Mouse (Mus musculus): Measurements from ENCODE around the gene Lyg2. TPM values are rescaled to one million over a fixed set of nuclear protein-coding genes. Genes with fewer than 3 reads are reported as not detected.

Lyg2 gene
- polyA plus RNA-seq (2016; fragmentation: Nextera tagmentation; extraction: Ambion mirVana) = not detected in 2 replicates

- WGBS = 85% methylated on average over 5 of the region's 5 CpGs
- H3K9ac ChIP-seq = no peak within 1 kb of the TSS
- H3K36me3 ChIP-seq = no peaks in the 10 kb centered on the region
- no peaks in the 10 kb centered on the region for H3K9me3 ChIP-seq (replicated peaks)
- ATAC-seq (ENCODE audit: low FRiP score) = no peak
- H3K27me3 ChIP-seq = peaks cover 4% of the 10 kb centered on the region; the same call in 1 of the 2 replicates
- no peak within 1 kb of the TSS for H3K27ac ChIP-seq
- H3K4me1 ChIP-seq = no peaks in the 10 kb centered on the region
- H3K4me2 ChIP-seq (replicated peaks) = no peak within 1 kb of the TSS
- no peak within 1 kb of the TSS for H3K4me3 ChIP-seq
Measured at GRCm38 (mm10) chr1:37916393-37916792, at the start of gene Lyg2. Gene Lyg2, minus strand, starts transcription at chr1:37916493.

- no peaks in the 10 kb centered on the region for H3K9me3 ChIP-seq (replicated peaks)
- no peaks in the 10 kb centered on the region for H3K4me1 ChIP-seq
- no peak for ATAC-seq (ENCODE audit: low FRiP score)
- H3K4me3 ChIP-seq = no peak overlapping the region
- no peaks in the 10 kb centered on the region for H3K36me3 ChIP-seq
- no peak overlapping the region for H3K9ac ChIP-seq
- no peak overlapping the region for H3K27ac ChIP-seq
- WGBS = 65% methylated on average over 10 of the region's 10 CpGs
- H3K27me3 ChIP-seq = no peaks in the 10 kb centered on the region
- no peak overlapping the region for H3K4me2 ChIP-seq (replicated peaks)
Measured at GRCm38 (mm10) chr1:37965571-37965970, 49.3 kb upstream of the Lyg2 start.

- Histone ChIP-seq H3K27me3 (no peaks in the 10 kb centered on the region), H3K4me3 (no peak overlapping the region), H3K36me3 (no peaks in the 10 kb centered on the region), H3K27ac (no peak overlapping the region), H3K4me2 (replicated peaks) (no peak overlapping the region), H3K9me3 (replicated peaks) (no peaks in the 10 kb centered on the region), H3K4me1 (0 out of 2 replicates have a peak, but pooled peaks cover 2% of the 10 kb centered on the region), H3K9ac (no peak overlapping the region)
- no peak for ATAC-seq (ENCODE audit: low FRiP score)
- WGBS = 67% methylated on average over 5 of the region's 5 CpGs
Measured at GRCm38 (mm10) chr1:37959486-37959885, 43.2 kb upstream of the Lyg2 start.

- H3K36me3 ChIP-seq = no peaks in the 10 kb centered on the region
- no peaks in the 10 kb centered on the region; the same call in 1 of the 2 replicates for H3K9me3 ChIP-seq (replicated peaks)
- H3K9ac ChIP-seq = no peak overlapping the region
- no peak overlapping the region for H3K4me3 ChIP-seq
- no peaks in the 10 kb centered on the region for H3K27me3 ChIP-seq
- no peak for ATAC-seq (ENCODE audit: low FRiP score)
- WGBS = 85% methylated on average over 2 of the region's 2 CpGs
- 0 out of 2 replicates have a peak, but pooled peaks cover 2% of the 10 kb centered on the region for H3K4me1 ChIP-seq
- no peak overlapping the region for H3K4me2 ChIP-seq (replicated peaks)
- H3K27ac ChIP-seq = no peak overlapping the region
Measured at GRCm38 (mm10) chr1:37958516-37958915, 42.2 kb upstream of the Lyg2 start.

- H3K9me3 ChIP-seq (replicated peaks) = no peaks in the 10 kb centered on the region; the same call in 1 of the 2 replicates
- no peak within 1 kb of the TSS for H3K4me2 ChIP-seq (replicated peaks)
- no peak within 1 kb of the TSS for H3K27ac ChIP-seq
- H3K9ac ChIP-seq = no peak within 1 kb of the TSS
- ATAC-seq (ENCODE audit: low FRiP score) = no peak
- no peaks in the 10 kb centered on the region for H3K27me3 ChIP-seq
- 0 out of 2 replicates have a peak, but pooled peaks cover 2% of the 10 kb centered on the region for H3K4me1 ChIP-seq
- H3K4me3 ChIP-seq = no peak within 1 kb of the TSS
- no peaks in the 10 kb centered on the region for H3K36me3 ChIP-seq
- WGBS = 90% methylated on average over 5 of the region's 5 CpGs
Measured at GRCm38 (mm10) chr1:37957659-37958058, 41.4 kb upstream of the Lyg2 start, which contains the start of gene Lyg1. Gene Lyg1, minus strand, starts transcription at chr1:37957759.

GRCm38 (mm10) chr1:37956690-37957431 is 40.6 kb upstream of the Lyg2 start:
- Histone ChIP-seq H3K4me3 (no peak overlapping the region), H3K36me3 (no peaks in the 10 kb centered on the region), H3K9ac (no peak overlapping the region), H3K4me1 (0 out of 2 replicates have a peak, but pooled peaks cover 2% of the 10 kb centered on the region), H3K27me3 (no peaks in the 10 kb centered on the region), H3K27ac (no peak overlapping the region), H3K4me2 (replicated peaks) (no peak overlapping the region), H3K9me3 (replicated peaks) (no peaks in the 10 kb centered on the region; the same call in 1 of the 2 replicates)
- 38% methylated on average over 3 of the region's 3 CpGs for WGBS
- no peak for ATAC-seq (ENCODE audit: low FRiP score)

GRCm38 (mm10) chr1:37955251-37955650 is 39.0 kb upstream of the Lyg2 start:
- Histone ChIP-seq H3K27ac (no peak overlapping the region), H3K36me3 (no peaks in the 10 kb centered on the region), H3K4me1 (0 out of 2 replicates have a peak, but pooled peaks cover 2% of the 10 kb centered on the region), H3K27me3 (no peaks in the 10 kb centered on the region), H3K4me3 (no peak overlapping the region), H3K4me2 (replicated peaks) (no peak overlapping the region), H3K9me3 (replicated peaks) (no peaks in the 10 kb centered on the region; the same call in 1 of the 2 replicates), H3K9ac (no peak overlapping the region)
- 91% methylated on average over 2 of the region's 2 CpGs for WGBS
- ATAC-seq (ENCODE audit: low FRiP score) = no peak

- no peaks in the 10 kb centered on the region for H3K27me3 ChIP-seq
- no peak overlapping the region for H3K27ac ChIP-seq
- H3K9me3 ChIP-seq (replicated peaks) = no peaks in the 10 kb centered on the region; the same call in 1 of the 2 replicates
- 83% methylated on average over 7 of the region's 7 CpGs for WGBS
- H3K4me2 ChIP-seq (replicated peaks) = no peak overlapping the region
- H3K9ac ChIP-seq = no peak overlapping the region
- no peaks in the 10 kb centered on the region for H3K36me3 ChIP-seq
- no peak for ATAC-seq (ENCODE audit: low FRiP score)
- H3K4me1 ChIP-seq = 0 out of 2 replicates have a peak, but pooled peaks cover 2% of the 10 kb centered on the region
- no peak overlapping the region for H3K4me3 ChIP-seq
Measured at GRCm38 (mm10) chr1:37954786-37955185, 38.5 kb upstream of the Lyg2 start.

GRCm38 (mm10) chr1:37948906-37949305 is 32.6 kb upstream of the Lyg2 start:
- Histone ChIP-seq H3K9me3 (replicated peaks) (no peaks in the 10 kb centered on the region), H3K27me3 (no peaks in the 10 kb centered on the region), H3K4me3 (no peak overlapping the region), H3K4me2 (replicated peaks) (no peak overlapping the region), H3K4me1 (no peaks in the 10 kb centered on the region), H3K27ac (no peak overlapping the region), H3K9ac (no peak overlapping the region), H3K36me3 (no peaks in the 10 kb centered on the region)
- ATAC-seq (ENCODE audit: low FRiP score) = no peak
- 74% methylated on average over 2 of the region's 2 CpGs for WGBS

GRCm38 (mm10) chr1:37931806-37932205 is 15.5 kb upstream of the Lyg2 start:
- 21% methylated on average over 3 of the region's 3 CpGs for WGBS
- H3K9me3 ChIP-seq (replicated peaks) = no peaks in the 10 kb centered on the region
- H3K9ac ChIP-seq = no peak overlapping the region
- no peaks in the 10 kb centered on the region for H3K36me3 ChIP-seq
- H3K27ac ChIP-seq = no peak overlapping the region
- no peaks in the 10 kb centered on the region for H3K4me1 ChIP-seq
- H3K4me3 ChIP-seq = no peak overlapping the region
- H3K4me2 ChIP-seq (replicated peaks) = no peak overlapping the region
- ATAC-seq (ENCODE audit: low FRiP score) = no peak
- H3K27me3 ChIP-seq = no peaks in the 10 kb centered on the region

- Histone ChIP-seq H3K4me1 (no peaks in the 10 kb centered on the region), H3K9me3 (replicated peaks) (no peaks in the 10 kb centered on the region), H3K4me3 (no peak overlapping the region), H3K27me3 (no peaks in the 10 kb centered on the region), H3K9ac (no peak overlapping the region), H3K36me3 (no peaks in the 10 kb centered on the region), H3K27ac (no peak overlapping the region), H3K4me2 (replicated peaks) (no peak overlapping the region)
- WGBS = 81% methylated on average over 8 of the region's 8 CpGs
- ATAC-seq (ENCODE audit: low FRiP score) = no peak
Measured at GRCm38 (mm10) chr1:37925971-37926370, 9.7 kb upstream of the Lyg2 start.

- no peak for ATAC-seq (ENCODE audit: low FRiP score)
- no peak overlapping the region for H3K4me3 ChIP-seq
- no peaks in the 10 kb centered on the region for H3K9me3 ChIP-seq (replicated peaks)
- H3K36me3 ChIP-seq = no peaks in the 10 kb centered on the region
- H3K27ac ChIP-seq = no peak overlapping the region
- no peak overlapping the region for H3K9ac ChIP-seq
- H3K27me3 ChIP-seq = no peaks in the 10 kb centered on the region
- 49% methylated on average over 8 of the region's 8 CpGs for WGBS
- no peak overlapping the region for H3K4me2 ChIP-seq (replicated peaks)
- no peaks in the 10 kb centered on the region for H3K4me1 ChIP-seq
Measured at GRCm38 (mm10) chr1:37922536-37922935, 6.2 kb upstream of the Lyg2 start.

GRCm38 (mm10) chr1:37918096-37918495 is 1.8 kb upstream of the Lyg2 start:
- no peaks in the 10 kb centered on the region for H3K36me3 ChIP-seq
- no peak overlapping the region for H3K4me2 ChIP-seq (replicated peaks)
- ATAC-seq (ENCODE audit: low FRiP score) = no peak
- H3K27me3 ChIP-seq = peaks cover 4% of the 10 kb centered on the region; the same call in 1 of the 2 replicates
- H3K9ac ChIP-seq = no peak overlapping the region
- no peak overlapping the region for H3K27ac ChIP-seq
- H3K4me1 ChIP-seq = no peaks in the 10 kb centered on the region
- WGBS = 79% methylated on average over 6 of the region's 6 CpGs
- no peaks in the 10 kb centered on the region for H3K9me3 ChIP-seq (replicated peaks)
- no peak overlapping the region for H3K4me3 ChIP-seq
